Mouse (Mus musculus) stomach, postnatal 0 days (tissue): ENCODE data around the gene Fyb2. TPM values are rescaled to one million over a fixed set of nuclear protein-coding genes. Genes with fewer than 3 reads are reported as not detected.

Experiments used
- ATAC-seq: fragments of 200-750 bp; cut with Nextera tagmentation; 2 replicates; pipeline ENCODE4 v1.8.0; 2017; ENCODE audit not compliant: low FRiP score, low TSS enrichment
- DNase-seq: peaks from one replicate; pipeline ENCODE4 v3.0.0-alpha.2; 2016; ENCODE audit warnings: low spot score
- H3K27ac ChIP-seq: fragments of 300-500 bp; sonication (generic); replicated peaks from 2 replicates; pipeline ENCODE4 v1.5.1; 2014; ENCODE audit warnings: mild to moderate bottlenecking, control low read depth
- H3K27me3 ChIP-seq: fragments of 300-500 bp; sonication (generic); 2 replicates; pipeline ENCODE4 v1.6.1; 2014; ENCODE audit warnings: low read length; ENCODE audit not compliant: control insufficient read depth, insufficient read depth
- H3K36me3 ChIP-seq: fragments of 300-500 bp; sonication (generic); 2 replicates; pipeline ENCODE4 v1.6.1; 2014; ENCODE audit warnings: low read length, mixed read lengths; ENCODE audit not compliant: control insufficient read depth, insufficient read depth
- H3K4me1 ChIP-seq: fragments of 300-500 bp; sonication (generic); replicated peaks from 2 replicates; pipeline ENCODE4 v1.6.1; 2014; ENCODE audit warnings: antibody characterized with exemption; ENCODE audit not compliant: control insufficient read depth, insufficient read depth
- H3K4me2 ChIP-seq: fragments of 300-500 bp; sonication (generic); replicated peaks from 2 replicates; pipeline ENCODE4 v1.6.1; 2014; ENCODE audit warnings: low read depth, mild to moderate bottlenecking, control low read depth, moderate library complexity
- H3K4me3 ChIP-seq: fragments of 300-500 bp; sonication (generic); 2 replicates; pipeline ENCODE4 v1.5.1; 2014; ENCODE audit warnings: low read depth, low read length, control low read depth
- H3K9ac ChIP-seq: fragments of 300-500 bp; sonication (generic); 2 replicates; pipeline ENCODE4 v1.6.1; 2014; ENCODE audit warnings: mild to moderate bottlenecking, low read length, control low read depth, mixed read lengths
- H3K9me3 ChIP-seq: fragments of 300-500 bp; sonication (generic); 2 replicates; pipeline ENCODE4 v1.6.1; 2016; ENCODE audit warnings: low read length; ENCODE audit not compliant: control insufficient read depth
- CTCF ChIP-seq: IDR thresholded peaks from 2 replicates; pipeline ENCODE4 v1.5.1; 2016; ENCODE audit warnings: antibody characterized with exemption, low read depth, mild to moderate bottlenecking, moderate library complexity
- EP300 ChIP-seq: optimal IDR thresholded peaks from 2 replicates; pipeline ENCODE3; 2016; ENCODE audit warnings: antibody characterized with exemption
- WGBS: fragments of 180-500 bp; shearing (Covaris S2); extraction: QIAGEN DNeasy Blood & Tissue Kit; methylation state at CpG from one replicate; pipeline ENCODE4 v1.1.7; 2014; 5-methylcytosine and 5-hydroxymethylcytosine counted together
- polyA plus RNA-seq: library from polyadenylated mRNA; unstranded; fragments of >200 nt; fragmentation: Nextera tagmentation; extraction: Ambion mirVana; gene quantifications from 2 replicates; pipeline ENCODE4 v1.2.1, GENCODE M21; 2015

Fyb2 gene
- polyA plus RNA-seq, 1 experiment from 2014 or later: 0.06 TPM

GRCm38 (mm10) chr4:104905049-104905448 lies 8.2 kb upstream of the Fyb2 start:
- no peak overlapping the region for H3K4me3 ChIP-seq
- no peak for ATAC-seq
- 87% methylated on average over 6 of the region's 6 CpGs for WGBS

GRCm38 (mm10) chr4:104911685-104912084 lies 1.6 kb upstream of the Fyb2 start:
- Histone ChIP-seq H3K4me1 (no peaks in the 10 kb centered on the region), H3K27ac (no peak overlapping the region), H3K4me2 (no peak overlapping the region), H3K9me3 (no peaks in the 10 kb centered on the region), H3K36me3 (no peaks in the 10 kb centered on the region), H3K4me3 (no peak overlapping the region), H3K9ac (no peak overlapping the region), H3K27me3 (no peaks in the 10 kb centered on the region)
- TF ChIP-seq CTCF: peak; percentile 91
- no peak for TF ChIP-seq EP300
- 27% methylated on average over 7 of the region's 7 CpGs for WGBS
- DNase-seq (peak; percentile 77), ATAC-seq (0 out of 2 replicates have a peak, but pooled peaks have one; percentile 65)

More at GRCm38 (mm10) chr4:104905049-104905448, 8.2 kb upstream of the Fyb2 start:
- Histone ChIP-seq H3K4me2 (no peak overlapping the region), H3K27ac (no peak overlapping the region), H3K9ac (no peak overlapping the region), H3K4me1 (no peaks in the 10 kb centered on the region), H3K36me3 (no peaks in the 10 kb centered on the region), H3K9me3 (no peaks in the 10 kb centered on the region), H3K27me3 (no peaks in the 10 kb centered on the region)
- DNase-seq: no peak
- no peak for TF ChIP-seq EP300
- no peak for TF ChIP-seq CTCF

GRCm38 (mm10) chr4:104914711-104915247 lies 1.5 kb downstream of the Fyb2 start:
- Histone ChIP-seq H3K27ac (no peak overlapping the region), H3K27me3 (no peaks in the 10 kb centered on the region), H3K36me3 (no peaks in the 10 kb centered on the region), H3K9me3 (no peaks in the 10 kb centered on the region), H3K4me2 (no peak overlapping the region), H3K9ac (no peak overlapping the region), H3K4me1 (no peaks in the 10 kb centered on the region), H3K4me3 (no peak overlapping the region)
- TF ChIP-seq EP300 (no peak), CTCF (no peak)
- DNase-seq: no peak
- ATAC-seq: no peak
- WGBS: 47% methylated on average over 6 of the region's 6 CpGs

GRCm38 (mm10) chr4:104918017-104918416 lies 4.8 kb downstream of the Fyb2 start:
- Histone ChIP-seq H3K9ac (no peak overlapping the region), H3K27me3 (no peaks in the 10 kb centered on the region), H3K4me1 (no peaks in the 10 kb centered on the region), H3K4me2 (no peak overlapping the region), H3K27ac (no peak overlapping the region), H3K4me3 (no peak overlapping the region), H3K36me3 (no peaks in the 10 kb centered on the region), H3K9me3 (no peaks in the 10 kb centered on the region)
- ATAC-seq: no peak
- WGBS: 70% methylated on average over 6 of the region's 6 CpGs
- no peak for DNase-seq
- TF ChIP-seq EP300 (no peak), CTCF (no peak)

GRCm38 (mm10) chr4:104925383-104925782 lies 12.1 kb downstream of the Fyb2 start:
- TF ChIP-seq EP300 (no peak), CTCF (no peak)
- no peak overlapping the region for H3K4me3 ChIP-seq
- DNase-seq: no peak

GRCm38 (mm10) chr4:104929165-104929564 lies 15.9 kb downstream of the Fyb2 start:
- ATAC-seq: no peak
- Histone ChIP-seq H3K4me2 (no peak overlapping the region), H3K4me3 (no peak overlapping the region), H3K27me3 (no peaks in the 10 kb centered on the region), H3K36me3 (no peaks in the 10 kb centered on the region), H3K9me3 (no peaks in the 10 kb centered on the region), H3K4me1 (no peaks in the 10 kb centered on the region), H3K27ac (no peak overlapping the region), H3K9ac (no peak overlapping the region)
- no peak for TF ChIP-seq CTCF
- TF ChIP-seq EP300: no peak
- 81% methylated on average over 7 of the region's 7 CpGs for WGBS
- DNase-seq: no peak

More at GRCm38 (mm10) chr4:104925383-104925782, 12.1 kb downstream of the Fyb2 start:
- WGBS: 72% methylated on average over 5 of the region's 5 CpGs
- no peaks in the 10 kb centered on the region for H3K27me3 ChIP-seq
- H3K4me1 ChIP-seq: no peaks in the 10 kb centered on the region
- H3K4me2 ChIP-seq: no peak overlapping the region
- H3K9ac ChIP-seq: no peak overlapping the region
- no peak for ATAC-seq
- H3K9me3 ChIP-seq: no peaks in the 10 kb centered on the region
- H3K36me3 ChIP-seq: no peaks in the 10 kb centered on the region
- H3K27ac ChIP-seq: no peak overlapping the region
